Mouse (Mus musculus): ENCODE measurements around the gene Krit1.
"Not testable (repeated sequence)": the region's sequence is repeated elsewhere in the genome, so short reads cannot be mapped to it uniquely, and the experiment has no call there.

Gene Krit1

GRCm38 (mm10) chr5:3802433-3803291 is at the start of gene Krit1, which contains the start of gene Ankib1:
TSS of gene Krit1 (plus strand) at chr5:3803184.
TSS of gene Ankib1 (minus strand) at chr5:3802925.
- DNase-seq: peak; percentile 77 to 81

- no peak for DNase-seq
Measured at GRCm38 (mm10) chr5:3771512-3771911, 31.5 kb upstream of the Krit1 start.

GRCm38 (mm10) chr5:3772017-3772416 is 31.0 kb upstream of the Krit1 start:
- DNase-seq: no peak

GRCm38 (mm10) chr5:3782670-3783069 is 20.3 kb upstream of the Krit1 start:
- DNase-seq: peak in 1 of 2 experiments; percentile 10

GRCm38 (mm10) chr5:3783947-3784681 is 18.9 kb upstream of the Krit1 start:
- no peak for DNase-seq

- no peak for DNase-seq
Measured at GRCm38 (mm10) chr5:3784751-3785496, 18.1 kb upstream of the Krit1 start.

- DNase-seq: no peak
Measured at GRCm38 (mm10) chr5:3787548-3787947, 15.4 kb upstream of the Krit1 start.

- no peak for DNase-seq
Measured at GRCm38 (mm10) chr5:3791048-3791447, 11.9 kb upstream of the Krit1 start.

GRCm38 (mm10) chr5:3797101-3797500 is 5.9 kb upstream of the Krit1 start:
- DNase-seq: not testable (repeated sequence)

- not testable (repeated sequence) for DNase-seq
Measured at GRCm38 (mm10) chr5:3798656-3799055, 4.3 kb upstream of the Krit1 start.

GRCm38 (mm10) chr5:3800041-3800440 is 2.9 kb upstream of the Krit1 start:
- no peak for DNase-seq

GRCm38 (mm10) chr5:3800881-3801280 is 2.1 kb upstream of the Krit1 start:
- DNase-seq: no peak

- DNase-seq: no peak
Measured at GRCm38 (mm10) chr5:3801672-3802432, 1.1 kb upstream of the Krit1 start.

GRCm38 (mm10) chr5:3803292-3804165 is 545 bp downstream of the Krit1 start:
- DNase-seq: no peak

GRCm38 (mm10) chr5:3808472-3808871 is 5.5 kb downstream of the Krit1 start:
- DNase-seq: no peak

- no peak for DNase-seq
Measured at GRCm38 (mm10) chr5:3834107-3834506, 31.1 kb downstream of the Krit1 start.

GRCm38 (mm10) chr5:3845026-3845425 is 42.0 kb downstream of the Krit1 start, which contains the start of gene Lrrd1:
TSS of gene Lrrd1 (plus strand) at chr5:3845173.
- DNase-seq: no peak

- no peak for DNase-seq
Measured at GRCm38 (mm10) chr5:3870161-3870560, 67.2 kb downstream of the Krit1 start.

GRCm38 (mm10) chr5:3872348-3872747 is 69.4 kb downstream of the Krit1 start:
- DNase-seq: no peak

- no peak for DNase-seq
Measured at GRCm38 (mm10) chr5:3873485-3873884, 70.5 kb downstream of the Krit1 start.

GRCm38 (mm10) chr5:3886862-3887261 is 83.9 kb downstream of the Krit1 start:
- not testable (repeated sequence) for DNase-seq

All from thymus, adult 18-20 months (tissue).